Mouse (Mus musculus): Measurements from ENCODE around the gene Popdc3.
A peak's percentile ranks its signal among the peaks of the same experiment; 100 is the strongest.
"Not testable (repeated sequence)": the region's sequence is repeated elsewhere in the genome, so short reads cannot be mapped to it uniquely, and the experiment has no call there.

The Popdc3 gene

DNA sequence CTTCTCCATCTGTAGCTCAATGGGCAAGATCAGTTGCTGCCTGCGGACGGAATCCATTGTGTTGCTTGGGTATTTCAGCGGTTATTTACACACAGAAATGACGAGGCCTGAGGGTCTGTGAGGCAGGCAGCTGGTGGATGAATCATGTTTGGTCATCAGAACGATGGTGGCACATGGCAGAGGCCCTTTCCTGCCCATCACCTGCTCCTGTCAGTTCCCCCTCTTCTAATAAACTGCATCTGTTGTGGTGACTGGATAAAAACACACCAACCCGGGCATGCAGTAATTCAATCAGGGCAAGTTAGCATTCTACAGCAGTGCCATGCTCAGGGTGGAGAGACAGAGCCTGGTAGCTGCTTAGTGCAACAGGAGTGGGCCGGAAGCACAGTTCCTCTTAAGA lies 133.7 kb downstream of the Popdc3 start:
- no peak for DNase-seq (ENCODE audit: low spot score in 2 of 2)

DNA sequence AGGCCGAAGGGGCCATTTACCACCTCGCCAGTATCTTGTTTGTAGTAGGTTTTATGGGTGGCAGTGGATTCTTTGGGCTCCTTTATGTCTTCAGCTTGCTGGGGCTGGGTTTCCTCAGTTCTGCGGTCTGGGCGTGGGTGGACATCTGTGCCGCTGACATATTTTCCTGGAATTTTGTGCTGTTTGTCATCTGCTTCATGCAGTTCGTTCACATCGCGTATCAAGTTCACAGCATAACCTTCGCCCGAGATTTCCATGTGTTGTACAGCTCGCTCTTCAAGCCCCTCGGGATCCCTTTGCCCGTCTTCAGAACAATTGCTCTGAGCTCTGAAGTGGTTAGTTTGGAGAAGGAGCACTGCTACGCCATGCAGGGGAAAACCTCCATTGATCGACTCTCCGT lies 137.0 kb downstream of the Popdc3 start:
- no peak for DNase-seq (ENCODE audit: low spot score in 2 of 2)

DNA sequence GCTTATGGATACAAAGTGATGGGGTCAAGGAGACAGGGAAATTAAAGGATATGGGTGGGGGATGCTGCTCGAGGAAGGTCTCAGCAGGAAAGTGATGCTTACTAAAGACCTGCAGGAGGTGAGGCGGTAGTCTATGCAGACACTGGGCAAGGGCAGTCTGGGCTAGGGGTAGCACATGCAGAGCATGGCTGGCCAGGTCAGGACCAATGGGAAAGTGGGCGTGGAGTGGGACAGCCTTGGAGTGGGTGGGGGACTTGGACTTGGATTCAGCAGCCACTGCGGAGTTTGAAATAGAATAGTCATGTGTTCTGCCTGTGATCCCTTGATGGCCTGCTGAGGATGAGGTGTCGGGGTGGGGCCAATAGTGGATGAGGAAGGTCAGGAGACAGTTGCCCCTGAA lies 141.0 kb downstream of the Popdc3 start:
- no peak for DNase-seq (ENCODE audit: low spot score in 2 of 2)

DNA sequence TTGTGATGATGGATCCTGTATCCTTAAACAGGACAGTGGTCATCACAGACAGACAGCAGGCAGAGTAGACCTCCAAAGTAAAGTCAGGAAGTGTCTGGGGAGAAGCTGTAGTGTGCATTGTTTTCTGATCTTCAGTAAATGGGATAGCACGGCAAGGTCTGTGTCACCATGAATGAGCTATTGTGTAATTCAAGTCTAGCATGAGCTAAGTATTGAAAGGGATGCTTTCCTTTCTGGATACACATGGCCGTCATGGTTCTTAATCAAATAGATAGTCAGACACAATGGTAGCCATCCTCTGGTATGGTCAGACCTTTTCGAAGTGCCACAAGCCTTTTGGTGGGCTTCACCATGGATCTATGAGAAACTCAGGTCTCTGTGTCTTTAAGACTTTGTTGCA lies 142.4 kb downstream of the Popdc3 start:
- no peak for DNase-seq (ENCODE audit: low spot score in 2 of 2)

DNA sequence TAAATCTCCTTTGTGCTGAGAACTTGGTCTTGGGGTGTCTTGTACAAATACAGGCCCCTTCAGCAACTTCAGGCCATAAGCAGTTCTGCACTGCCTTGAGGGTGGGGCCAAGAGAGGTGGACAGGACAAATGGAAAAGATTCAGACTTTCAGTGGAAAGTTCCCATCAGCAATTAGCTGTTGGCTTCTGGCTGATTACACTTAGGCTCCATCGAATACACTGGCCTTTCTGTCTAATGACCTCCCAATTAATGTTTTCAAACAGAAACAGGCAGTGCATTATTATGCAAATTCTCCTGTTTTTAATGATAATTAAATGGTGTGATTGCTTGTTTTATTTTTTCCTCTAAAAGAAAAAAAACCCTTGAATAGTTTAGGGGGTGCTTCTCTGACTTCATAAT lies 146.3 kb downstream of the Popdc3 start:
- no peak for DNase-seq (ENCODE audit: low spot score in 2 of 2)

DNA sequence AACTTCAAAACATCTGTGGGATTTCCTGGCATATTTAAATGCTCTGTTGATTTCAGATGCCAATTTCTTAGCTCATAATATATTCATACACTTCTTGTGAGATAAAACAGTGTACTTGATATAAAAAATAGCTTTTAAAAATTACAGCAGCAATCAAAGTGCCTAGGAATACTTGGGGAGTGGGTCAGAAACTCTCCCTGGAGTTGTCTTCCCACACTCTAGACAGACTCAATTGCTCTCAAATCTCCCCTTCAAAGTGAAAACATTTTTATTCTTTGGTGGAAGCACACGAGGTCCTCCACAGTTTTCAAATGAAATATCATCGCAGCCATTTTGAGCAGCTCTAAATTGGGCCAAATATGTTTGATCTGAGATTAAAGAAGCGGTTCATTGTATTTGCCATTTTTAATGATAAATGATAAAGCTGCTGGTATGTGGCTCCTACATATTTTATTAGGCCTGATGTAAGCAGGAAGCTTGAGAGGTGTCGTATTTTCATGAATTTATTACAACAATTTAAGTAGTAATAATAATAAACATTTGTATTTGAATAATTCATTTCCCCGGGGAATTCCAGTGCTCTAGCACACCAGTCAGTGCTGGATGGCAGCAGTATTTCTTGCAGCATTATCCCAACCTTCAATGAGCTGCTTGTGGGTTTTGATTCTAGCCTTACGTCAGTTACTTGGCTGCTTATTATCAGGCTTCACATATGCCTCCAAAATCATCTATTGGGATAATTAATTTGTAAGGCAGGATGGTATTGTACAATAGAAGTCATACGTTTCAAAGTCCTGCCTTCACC lies 150.5 kb downstream of the Popdc3 start:
- no peak for DNase-seq (ENCODE audit: low spot score in 2 of 2)

DNA sequence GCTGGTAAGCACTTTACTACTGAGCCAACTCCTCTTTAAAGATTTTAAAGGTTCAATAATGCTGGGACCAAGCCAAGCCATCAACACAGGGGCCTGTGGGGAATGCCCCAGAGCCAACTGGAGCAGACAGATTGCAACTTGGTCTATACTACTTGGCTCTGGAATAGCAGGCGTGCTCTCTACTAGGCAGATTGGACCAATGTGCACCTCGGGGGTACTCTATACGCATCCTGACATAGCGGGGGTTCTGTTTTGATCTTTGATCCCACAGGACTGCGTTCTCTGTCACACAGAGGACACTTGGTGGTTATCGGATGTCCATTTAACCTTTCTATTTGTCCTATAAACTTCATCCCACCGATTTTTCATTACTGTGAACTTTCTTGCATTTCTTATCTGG lies 157.0 kb downstream of the Popdc3 start:
- DNase-seq (ENCODE audit: low spot score in 2 of 2), result no peak

DNA sequence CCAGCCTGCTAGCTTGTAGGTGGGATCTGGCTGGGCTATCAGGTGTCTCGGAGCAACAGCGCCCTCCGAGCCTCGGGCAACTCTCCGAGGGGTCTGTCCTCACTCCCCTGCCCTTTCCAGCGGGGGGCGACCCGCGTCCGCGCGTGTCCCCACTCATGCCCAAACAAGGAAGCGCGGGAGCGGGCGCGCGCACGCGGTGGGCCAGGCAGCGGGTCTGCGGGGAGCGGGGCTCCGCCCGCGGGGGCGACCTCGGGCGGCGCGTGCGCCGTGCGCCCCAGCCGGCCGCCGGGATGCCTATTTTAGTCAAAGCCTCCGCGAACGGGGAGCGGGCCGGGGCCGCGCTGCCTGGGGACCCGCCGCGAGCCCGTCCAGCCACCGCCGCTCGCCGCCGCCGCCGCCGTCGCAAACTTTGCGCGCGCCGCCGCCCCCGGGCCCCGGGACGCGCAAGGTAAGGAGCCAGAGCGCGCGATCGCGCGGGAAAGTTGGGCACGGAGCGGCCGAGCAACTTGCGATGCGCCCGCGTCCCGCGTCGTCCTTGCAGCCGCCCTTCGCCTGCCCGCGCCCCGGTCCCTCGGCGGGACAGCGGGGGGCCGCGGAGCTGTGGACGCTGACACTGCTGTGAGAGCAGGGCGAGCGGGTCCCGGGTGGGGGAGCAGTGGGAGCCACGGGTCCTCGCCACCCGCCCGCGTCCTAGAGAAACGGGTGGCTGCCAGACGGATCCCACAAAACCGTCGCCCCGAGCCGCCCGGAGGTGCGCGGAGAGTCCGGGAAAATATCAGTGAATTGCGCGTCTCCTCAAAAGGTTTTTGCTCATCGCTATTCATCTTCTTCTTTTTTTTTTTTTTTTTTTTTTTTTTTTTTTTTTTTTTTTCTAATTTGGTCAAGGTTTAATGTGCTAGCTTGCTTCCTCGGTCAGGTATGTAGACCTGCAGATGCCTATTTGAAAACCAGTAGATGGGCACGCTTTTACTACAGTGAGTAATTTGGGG lies 157.8 kb downstream of the Popdc3 start, which contains the start of gene Bves:
Gene Bves (plus strand): TSS at position 339 of the 989 bp plus-strand sequence.
- peak; percentile 2 for DNase-seq (ENCODE audit: low spot score in 2 of 2)

DNA sequence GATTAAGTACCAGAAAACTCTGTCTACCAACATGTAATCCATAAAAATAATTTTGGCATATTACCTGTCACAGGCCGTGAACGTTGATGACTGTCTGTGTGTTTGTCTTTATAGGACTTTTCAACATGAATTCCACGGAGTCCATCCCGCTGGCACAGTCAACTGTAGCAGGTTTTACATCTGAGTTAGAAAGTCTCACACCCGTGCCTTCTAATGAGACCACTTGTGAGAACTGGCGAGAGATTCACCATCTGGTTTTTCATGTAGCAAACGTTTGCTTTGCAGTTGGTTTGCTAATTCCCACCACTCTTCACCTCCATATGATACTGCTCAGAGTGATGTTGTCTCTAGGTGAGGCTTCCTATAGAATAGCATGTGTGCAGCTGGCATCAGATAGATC lies 161.2 kb downstream of the Popdc3 start:
- DNase-seq (ENCODE audit: low spot score in 2 of 2), result no peak

DNA sequence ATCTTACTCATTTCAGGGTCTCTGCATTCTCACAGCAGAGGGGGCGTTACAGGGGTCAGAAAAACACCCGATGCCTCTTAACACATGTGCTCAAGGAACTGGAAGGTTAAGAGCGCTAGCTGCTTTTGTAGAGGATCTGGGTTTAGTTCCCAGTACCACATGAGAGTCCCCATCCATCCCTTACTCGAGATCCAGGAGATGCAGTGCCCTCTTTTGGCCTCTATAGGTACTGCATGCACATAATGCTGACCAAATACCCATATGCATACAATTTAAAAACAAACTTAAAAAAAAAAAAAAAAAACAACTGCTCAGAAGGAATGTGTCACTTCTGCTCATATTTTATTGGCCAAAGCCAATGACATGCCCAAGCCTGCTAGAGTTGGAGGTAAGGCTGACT lies 166.5 kb downstream of the Popdc3 start:
- no peak for DNase-seq (ENCODE audit: low spot score in 2 of 2)

DNA sequence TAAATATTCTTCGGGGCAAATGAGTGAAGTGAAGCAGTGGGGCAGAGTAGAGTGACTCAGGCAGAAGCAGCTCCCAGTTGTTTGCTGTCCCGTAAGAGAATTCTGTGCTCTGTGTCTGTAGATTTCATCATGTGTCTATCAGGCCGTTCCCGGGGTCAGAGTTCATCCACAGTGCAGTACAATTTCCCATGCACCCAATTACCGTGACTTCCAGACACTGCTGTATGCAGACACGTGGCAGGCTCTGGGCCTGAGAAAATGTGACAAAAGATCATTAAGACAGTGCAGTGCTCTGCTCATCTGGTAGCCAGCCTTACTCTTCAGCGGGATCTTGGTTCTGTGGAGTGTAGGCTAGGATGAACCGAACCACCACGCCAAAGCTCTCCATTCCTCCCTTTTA lies 167.3 kb downstream of the Popdc3 start:
- DNase-seq (ENCODE audit: low spot score in 2 of 2), result no peak

DNA sequence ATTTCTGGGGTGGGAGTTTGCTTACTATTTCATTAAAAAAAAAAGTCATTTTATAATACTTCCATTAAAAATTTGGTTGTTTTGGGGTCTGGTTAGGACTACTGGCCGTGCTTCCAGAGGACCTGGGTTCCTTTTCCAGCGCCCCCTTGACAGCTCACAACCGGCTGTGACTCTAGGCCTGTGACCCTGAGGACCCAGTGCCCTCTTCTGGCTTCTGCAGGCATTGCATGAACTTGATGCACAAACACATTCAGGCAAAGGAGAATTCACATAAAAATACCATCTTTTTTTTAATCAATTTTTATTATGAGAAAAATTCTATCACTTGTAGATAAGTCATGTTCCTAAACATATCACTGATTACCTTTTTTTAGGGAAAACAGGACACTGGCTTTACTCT lies 170.2 kb downstream of the Popdc3 start:
- not testable (repeated sequence) for DNase-seq (ENCODE audit: low spot score in 2 of 2)

DNA sequence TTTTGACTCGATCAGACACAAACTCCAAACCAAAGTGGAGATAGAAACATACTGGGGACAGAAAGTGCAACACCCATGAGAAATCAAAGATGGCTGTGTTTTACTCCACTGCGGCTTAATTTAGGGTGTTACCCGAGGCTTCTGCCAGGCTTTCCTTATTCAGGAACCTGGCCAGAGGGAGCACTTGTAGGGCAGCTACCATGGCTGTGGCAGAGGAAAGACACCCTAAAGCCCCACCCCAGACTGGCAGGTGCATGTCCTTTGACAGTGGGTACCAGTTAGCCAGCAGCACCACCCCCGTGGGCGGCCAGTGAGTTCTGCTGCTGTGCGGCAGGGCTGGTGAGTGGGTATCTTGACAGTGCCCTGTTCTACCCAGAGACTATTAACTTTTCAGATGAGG lies 178.2 kb downstream of the Popdc3 start:
- DNase-seq (ENCODE audit: low spot score in 2 of 2), result no peak

DNA sequence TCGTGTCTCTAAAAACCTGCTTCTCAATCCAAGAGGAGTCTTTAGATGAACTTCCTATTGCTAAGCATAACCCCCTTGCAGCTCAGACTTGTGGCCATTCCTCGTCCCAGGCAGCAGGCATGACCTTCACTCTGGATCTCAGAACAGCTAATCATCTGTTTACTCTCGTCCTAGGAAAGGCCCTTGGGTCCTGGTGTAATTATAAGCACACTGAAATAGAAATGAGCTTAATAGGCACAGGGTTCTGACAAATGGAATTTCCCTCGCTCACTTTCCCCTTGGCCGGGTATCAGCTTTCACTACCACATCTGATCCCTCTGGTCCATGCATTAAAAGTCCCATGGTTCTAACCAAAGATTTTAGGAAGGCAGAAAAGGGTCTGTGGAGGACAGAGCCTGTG lies 185.5 kb downstream of the Popdc3 start:
- no peak for DNase-seq (ENCODE audit: low spot score in 2 of 2)

DNA sequence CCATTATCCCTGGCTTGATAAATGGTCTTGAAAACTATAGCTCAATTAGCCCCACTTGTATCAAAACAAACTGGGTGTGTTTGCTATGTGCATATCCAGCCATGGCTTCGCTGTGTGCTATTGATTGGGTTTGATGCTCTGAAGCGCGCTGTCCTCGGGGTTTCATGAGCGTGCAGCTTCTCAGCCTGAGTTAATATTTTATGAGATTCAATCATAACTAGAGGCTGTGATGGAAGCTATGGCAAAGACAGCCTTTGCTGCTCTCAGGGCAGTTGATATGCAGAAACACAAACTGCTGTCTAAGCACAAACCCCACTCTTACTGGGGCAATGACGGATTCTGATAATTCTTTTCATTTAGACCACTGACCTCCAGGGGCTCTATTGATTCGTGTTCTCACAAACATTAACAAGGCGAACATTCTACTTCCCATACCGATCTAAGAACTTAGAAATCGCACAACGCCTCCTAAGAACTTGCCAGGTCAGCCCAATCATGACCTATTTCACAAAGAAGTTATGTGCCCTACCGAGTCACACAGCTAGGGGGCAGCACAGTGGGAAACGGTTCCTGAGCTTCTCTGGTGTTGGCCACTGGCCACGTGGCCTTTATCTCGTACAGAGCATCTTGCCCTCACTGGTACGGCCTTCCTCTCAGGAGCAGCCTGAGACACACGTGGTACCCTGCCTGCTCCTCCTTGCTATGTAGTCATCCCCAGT lies 189.2 kb downstream of the Popdc3 start:
- no peak for DNase-seq (ENCODE audit: low spot score in 2 of 2)

All from urinary bladder, adult 18-20 months (tissue).